Mouse (Mus musculus): ENCODE results near the gene Ppp1r8. TPM values are rescaled to one million over a fixed set of nuclear protein-coding genes. Genes with fewer than 3 reads are reported as not detected.

Gene Ppp1r8
- total RNA-seq, 2 experiments from 2014 or later, result 42.8 to 50.4 TPM

DNA sequence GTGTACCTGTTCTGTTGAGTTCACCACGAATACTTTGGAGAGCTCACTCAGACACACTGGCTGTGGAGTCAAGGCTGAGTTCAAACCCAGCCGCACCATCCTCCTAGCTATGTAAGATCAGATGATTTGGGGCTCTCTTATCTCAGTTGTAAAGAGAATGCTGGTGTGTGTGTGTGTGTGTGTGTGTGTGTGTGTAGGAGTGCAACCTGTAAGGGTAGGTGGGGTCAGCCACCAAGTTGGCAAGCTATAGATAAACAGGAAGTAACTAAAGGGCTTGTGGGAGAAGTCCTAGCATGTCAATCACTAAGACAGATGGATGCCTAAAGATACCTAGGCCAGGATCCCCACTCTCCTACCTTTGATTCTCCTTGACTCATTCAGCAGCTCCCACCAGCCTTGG lies 59.2 kb downstream of the Ppp1r8 start:
- DNase-seq (ENCODE audit: low spot score in 2 of 2), result no peak

DNA sequence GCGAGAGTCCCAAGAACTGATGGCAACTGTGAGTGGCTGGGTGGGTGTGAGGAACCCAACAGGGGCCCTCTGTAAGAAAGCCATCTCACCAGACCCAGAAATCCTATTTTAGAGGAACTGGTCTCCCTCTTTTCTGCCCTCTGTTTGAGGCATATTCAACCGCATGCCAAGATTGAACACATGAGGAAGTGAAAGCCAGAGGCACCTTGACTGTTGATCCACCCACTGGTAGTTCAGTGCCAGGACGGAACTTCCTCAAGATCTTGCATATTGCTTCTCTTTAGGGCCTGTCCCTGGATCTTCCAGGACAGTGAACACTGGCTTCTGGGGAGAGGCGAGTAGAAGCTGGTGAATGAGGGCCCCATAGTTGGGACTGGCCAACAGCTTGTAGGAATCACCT lies 62.7 kb downstream of the Ppp1r8 start:
- DNase-seq (ENCODE audit: low spot score in 2 of 2), result no peak

DNA sequence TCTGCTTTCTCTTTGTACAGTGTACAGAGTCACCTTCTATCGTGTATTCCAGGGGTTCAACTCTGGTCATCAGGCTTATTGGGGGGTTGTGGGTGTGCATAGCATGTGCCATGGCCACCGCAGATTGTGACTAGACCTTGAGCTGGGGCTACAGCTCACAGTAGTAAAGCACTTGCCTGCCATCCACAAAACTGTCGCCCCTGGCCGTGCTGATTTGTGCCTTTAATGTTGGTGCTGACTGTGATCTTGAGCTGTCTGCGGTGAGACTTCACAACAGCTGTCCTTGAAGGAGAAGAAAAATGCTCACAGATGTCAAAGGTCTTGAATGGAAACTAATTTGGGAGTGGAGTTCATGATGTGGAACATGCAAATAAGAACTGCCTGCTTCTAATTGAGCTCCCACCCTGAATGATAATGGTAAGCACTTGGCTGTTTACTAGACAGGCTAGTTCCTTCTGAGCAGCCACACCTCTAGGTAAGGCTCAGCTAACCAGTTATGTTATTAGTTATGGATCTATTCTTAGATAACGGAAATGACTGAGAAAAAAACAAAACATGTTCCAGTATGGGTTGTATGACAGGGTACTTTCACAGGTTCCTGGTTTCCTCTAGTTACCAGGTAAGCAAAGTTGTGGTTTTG lies 64.3 kb downstream of the Ppp1r8 start:
- DNase-seq (ENCODE audit: low spot score in 2 of 2), result no peak

Other genes starting within 250 kb of the Ppp1r8 start
- 10 to 100 TPM; 16.3 to 23.3 TPM for gene Eya3, start 204.2 kb downstream of the Ppp1r8 start, total RNA-seq (2021)
- gene Xkr8, start 110.6 kb downstream of the Ppp1r8 start, total RNA-seq (2021), result 1 to 10 TPM; 2.2 to 2.8 TPM
- 1 to 10 TPM in 1 of 2 experiments, under 1 TPM in 1; 0.87 to 1.2 TPM for gene Smpdl3b, start 85.9 kb downstream of the Ppp1r8 start, total RNA-seq (2021)
- gene Rpa2, start 74.8 kb downstream of the Ppp1r8 start, total RNA-seq (2021), result 10 to 100 TPM; 14.1 to 15.7 TPM
- under 1 TPM; 0.71 to 0.87 TPM for gene Themis2, start 46.8 kb downstream of the Ppp1r8 start, total RNA-seq (2021)
- gene Stx12, start 41.3 kb upstream of the Ppp1r8 start, total RNA-seq (2021), result 100 to 1,000 TPM; 113 to 115 TPM
- 10 to 100 TPM; 26.6 to 28.0 TPM for gene Fam76a, start 79.4 kb upstream of the Ppp1r8 start, total RNA-seq (2021)
- gene Fgr, start 130.9 kb upstream of the Ppp1r8 start, total RNA-seq (2021), result under 1 TPM; 0.13 to 0.46 TPM
- gene Ahdc1, start 168.1 kb upstream of the Ppp1r8 start, total RNA-seq (2021), result 100 to 1,000 TPM in 1 of 2 experiments, 10 to 100 TPM in 1; 98.1 to 103 TPM

Measured in layer of hippocampus, postnatal 10 days (tissue).